Mouse (Mus musculus): ENCODE data around the gene 1810037I17Rik.

- TF ChIP-seq POLR2A (IDR thresholded peaks at IDR 0.05; ENCODE audit: borderline replicate concordance, insufficient read depth, low read length): no peak
- TF ChIP-seq CTCF (IDR thresholded peaks at IDR 0.05; ENCODE audit: borderline replicate concordance, insufficient read depth, low read depth, low read length): no peak
Measured at GRCm38 (mm10) chr3:122968391-122968790, 44.4 kb downstream of the 1810037I17Rik start.

All from cerebellum, adult 2 months (tissue).